In the genomic region with DNA sequence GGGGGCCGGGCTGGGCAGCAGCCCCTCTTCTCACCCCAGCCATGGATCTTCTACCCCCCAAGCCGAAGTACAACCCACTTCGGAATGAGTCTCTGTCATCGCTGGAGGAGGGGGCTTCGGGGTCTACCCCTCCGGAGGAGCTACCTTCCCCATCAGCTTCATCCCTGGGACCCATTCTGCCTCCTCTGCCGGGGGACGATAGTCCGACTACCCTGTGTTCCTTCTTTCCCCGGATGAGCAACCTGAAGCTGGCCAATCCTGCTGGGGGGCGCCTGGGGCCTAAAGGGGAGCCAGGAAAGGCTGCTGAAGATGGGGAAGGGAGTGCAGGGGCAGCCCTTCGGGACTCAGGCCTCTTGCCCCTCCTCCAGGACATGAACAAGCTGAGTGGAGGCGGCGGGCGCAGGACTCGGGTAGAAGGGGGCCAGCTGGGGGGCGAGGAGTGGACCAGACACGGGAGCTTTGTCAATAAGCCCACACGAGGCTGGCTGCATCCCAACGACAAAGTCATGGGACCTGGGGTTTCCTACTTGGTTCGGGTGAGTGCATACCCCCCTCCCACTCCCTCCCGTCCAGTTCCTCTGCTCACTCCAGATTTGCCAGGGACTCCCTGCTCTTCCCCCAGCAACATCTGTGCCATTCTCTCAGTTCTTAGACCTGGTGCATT, we compare ENCODE assay signal across 7 mouse cellular contexts. TPM values are rescaled to one million over a fixed set of nuclear protein-coding genes. Genes with fewer than 3 reads are reported as not detected.
A peak's percentile ranks its signal among the peaks of the same experiment; 100 is the strongest.
DNase-seq lines count a peak whose midpoint lies in the region; ATAC-seq lines count a peak whose summit lies in the region.

No protein-coding gene starts in this region.

- peaks cover 17% of the 10 kb centered on the region for H3K4me1 ChIP-seq in forebrain, embryonic 14.5 days (ENCODE audit: control insufficient read depth, insufficient read depth, low read length)
- H3K4me1 ChIP-seq in midbrain, embryonic 12.5 days, result peaks cover 38% of the 10 kb centered on the region

- H3K4me3 ChIP-seq in forebrain, embryonic 14.5 days (ENCODE audit: low read depth, low read length), result peak overlapping the region; percentile 25
- H3K4me3 ChIP-seq in midbrain, embryonic 12.5 days, result peak overlapping the region; percentile 35

- H3K9me3 ChIP-seq in forebrain, embryonic 14.5 days (replicated peaks; ENCODE audit: control insufficient read depth, low read length), result no peaks in the 10 kb centered on the region
- H3K9me3 ChIP-seq in midbrain, embryonic 12.5 days, result no peaks in the 10 kb centered on the region

- DNase-seq in urinary bladder, postnatal 14 days (ENCODE audit: low spot score), result peak; percentile 32
- DNase-seq in urinary bladder, postnatal 10 days (ENCODE audit: low spot score), result no peak
- no peak for DNase-seq in forebrain, embryonic 14.5 days (ENCODE audit: low spot score)
- DNase-seq in kidney, postnatal 10 days, result peak; percentile 65
- DNase-seq in frontal cortex, postnatal 36 days (ENCODE audit: low spot score in 2 of 2), result no peak

- no peak overlapping the region for H3K27ac ChIP-seq in forebrain, embryonic 14.5 days (ENCODE audit: low read depth, low read length)
- 0 out of 2 replicates have a peak overlapping the region, but pooled peaks have one; percentile 26 for H3K27ac ChIP-seq in midbrain, embryonic 12.5 days (replicated peaks)

- 5% methylated on average over 22 of the region's 22 CpGs for WGBS in forebrain, embryonic 14.5 days
- 7% methylated on average over 22 of the region's 22 CpGs for WGBS in midbrain, embryonic 12.5 days

- no peak for ATAC-seq in forebrain, embryonic 14.5 days
- no peak for ATAC-seq in midbrain, embryonic 12.5 days (ENCODE audit: low FRiP score, low read depth)
- no peak for ATAC-seq in megakaryocyte progenitor cell, adult 5-6 weeks (replicated peaks; ENCODE audit: poor library complexity)

- H3K36me3 ChIP-seq in forebrain, embryonic 14.5 days (ENCODE audit: control insufficient read depth, insufficient read depth, low read length), result 0 out of 2 replicates have a peak, but pooled peaks cover 7% of the 10 kb centered on the region
- peaks cover 11% of the 10 kb centered on the region for H3K36me3 ChIP-seq in midbrain, embryonic 12.5 days

- peak overlapping the region; percentile 42 for H3K4me2 ChIP-seq in forebrain, embryonic 14.5 days (ENCODE audit: low read length)
- H3K4me2 ChIP-seq in midbrain, embryonic 12.5 days (replicated peaks), result peak overlapping the region; percentile 48

- H3K9ac ChIP-seq in forebrain, embryonic 14.5 days (ENCODE audit: low read length), result peak overlapping the region; percentile 66
- peak overlapping the region; percentile 54 for H3K9ac ChIP-seq in midbrain, embryonic 12.5 days (replicated peaks)

- H3K27me3 ChIP-seq in forebrain, embryonic 14.5 days (replicated peaks; ENCODE audit: control insufficient read depth, insufficient read depth, low read length), result no peaks in the 10 kb centered on the region
- H3K27me3 ChIP-seq in midbrain, embryonic 12.5 days, result no peaks in the 10 kb centered on the region

RNA-seq across cellular contexts. Expression of a gene that starts 3.7 kb away (rescaled TPM):
- polyA plus RNA-seq in forebrain, embryonic 14.5 days (2014; fragmentation: Nextera tagmentation; extraction: Ambion mirVana), result 9.9 and 11.8 TPM in 2 replicates
- 33.0 and 43.5 TPM in 2 replicates for polyA plus RNA-seq in midbrain, embryonic 12.5 days (2016; fragmentation: Nextera tagmentation; extraction: Ambion mirVana)
- total RNA-seq in megakaryocyte progenitor cell, adult 5-6 weeks (2015), result 41.4 and 42.8 TPM in 2 replicates
- total RNA-seq in megakaryocyte progenitor cell, adult 5-6 weeks (2017), result 49.6 and 52.8 TPM in 2 replicates

RNA-seq across cellular contexts. Expression of a gene that starts 3.8 kb away (rescaled TPM):
- 200 and 269 TPM in 2 replicates for polyA plus RNA-seq in forebrain, embryonic 14.5 days (2014; fragmentation: Nextera tagmentation; extraction: Ambion mirVana)
- 291 and 306 TPM in 2 replicates for polyA plus RNA-seq in midbrain, embryonic 12.5 days (2016; fragmentation: Nextera tagmentation; extraction: Ambion mirVana)
- 268 TPM in 2 replicates for total RNA-seq in megakaryocyte progenitor cell, adult 5-6 weeks (2015)
- 171 and 192 TPM in 2 replicates for total RNA-seq in megakaryocyte progenitor cell, adult 5-6 weeks (2017)

RNA-seq across cellular contexts. Expression of a gene that starts 8.1 kb away (rescaled TPM):
- polyA plus RNA-seq in forebrain, embryonic 14.5 days (2014; fragmentation: Nextera tagmentation; extraction: Ambion mirVana), result 35.2 and 41.1 TPM in 2 replicates
- 52.5 and 58.3 TPM in 2 replicates for polyA plus RNA-seq in midbrain, embryonic 12.5 days (2016; fragmentation: Nextera tagmentation; extraction: Ambion mirVana)
- total RNA-seq in megakaryocyte progenitor cell, adult 5-6 weeks (2015), result 18.9 and 25.2 TPM in 2 replicates
- 11.8 and 12.8 TPM in 2 replicates for total RNA-seq in megakaryocyte progenitor cell, adult 5-6 weeks (2017)

RNA-seq across cellular contexts. Expression of a gene that starts 10.3 kb away (rescaled TPM):
- polyA plus RNA-seq in forebrain, embryonic 14.5 days (2014; fragmentation: Nextera tagmentation; extraction: Ambion mirVana), result 34.9 and 41.0 TPM in 2 replicates
- 34.4 and 34.7 TPM in 2 replicates for polyA plus RNA-seq in midbrain, embryonic 12.5 days (2016; fragmentation: Nextera tagmentation; extraction: Ambion mirVana)
- total RNA-seq in megakaryocyte progenitor cell, adult 5-6 weeks (2015), result 9.4 and 11.3 TPM in 2 replicates
- total RNA-seq in megakaryocyte progenitor cell, adult 5-6 weeks (2017), result 12.5 and 18.7 TPM in 2 replicates

RNA-seq across cellular contexts. Expression of a gene that starts 14.6 kb away (rescaled TPM):
- 7.7 and 8.3 TPM in 2 replicates for polyA plus RNA-seq in forebrain, embryonic 14.5 days (2014; fragmentation: Nextera tagmentation; extraction: Ambion mirVana)
- polyA plus RNA-seq in midbrain, embryonic 12.5 days (2016; fragmentation: Nextera tagmentation; extraction: Ambion mirVana), result 16.1 and 17.9 TPM in 2 replicates
- total RNA-seq in megakaryocyte progenitor cell, adult 5-6 weeks (2015), result 5.2 and 6.1 TPM in 2 replicates
- total RNA-seq in megakaryocyte progenitor cell, adult 5-6 weeks (2017), result 13.4 and 15.0 TPM in 2 replicates

Comparison
In these comparisons a context has a peak if more than half of its experiments do, and no peak if none do; other contexts are left out.
1. DNase-seq: peak in urinary bladder, postnatal 14 days (single experiment) and kidney, postnatal 10 days (single experiment); none in urinary bladder, postnatal 10 days (single experiment), forebrain, embryonic 14.5 days (single experiment) and frontal cortex, postnatal 36 days (0 of 2).